Mouse (Mus musculus) MEL (cell line): ENCODE results near the gene Tmem214. TPM values are rescaled to one million over a fixed set of nuclear protein-coding genes. Genes with fewer than 3 reads are reported as not detected.

Experiments
- DNase-seq: peaks from one replicate; pipeline ENCODE4 v3.0.0; 2011; ENCODE audit warnings: low read depth, low spot score
- H3K27ac ChIP-seq: 2 replicates; pipeline ENCODE4 v1.5.1; 2012; ENCODE audit warnings: low read depth, mild to moderate bottlenecking, control low read depth, low read length, moderate library complexity; ENCODE audit not compliant: control insufficient read depth
- H3K27me3 ChIP-seq, 2 experiments: fragments of 150-350 bp in 1 of 2; sonication (generic) in 1 of 2; 2 replicates each; pipeline ENCODE4 v1.6.1; 2012; ENCODE audit warnings: low read length in 2 of 2, mild to moderate bottlenecking in 2 of 2, improper control_type of control experiment in 1 of 2, moderate library complexity in 1 of 2; ENCODE audit not compliant: insufficient read depth in 2 of 2, control insufficient read depth in 1 of 2
- H3K36me3 ChIP-seq, 2 experiments: 2 replicates each; pipeline ENCODE4 v1.6.1; 2012 to 2014; ENCODE audit warnings: low read length in 2 of 2, improper control_type of control experiment in 1 of 2, inconsistent platforms in 1 of 2, mild to moderate bottlenecking in 1 of 2; ENCODE audit not compliant: insufficient read depth in 2 of 2, control insufficient read depth in 1 of 2
- H3K4me1 ChIP-seq, 2 experiments: fragments of 150-350 bp in 1 of 2; sonication (generic) in 1 of 2; 2 replicates each; pipeline ENCODE4 v1.6.1; 2012; ENCODE audit warnings: low read length in 2 of 2, improper control_type of control experiment in 1 of 2, mild to moderate bottlenecking in 1 of 2; ENCODE audit not compliant: insufficient read depth in 2 of 2, control insufficient read depth in 1 of 2
- H3K4me3 ChIP-seq, 2 experiments: fragments of 150-350 bp in 1 of 2; sonication (generic) in 1 of 2; 2 replicates each; pipeline ENCODE4 v1.5.1; 2012; ENCODE audit warnings: low read depth in 2 of 2, low read length in 2 of 2, mild to moderate bottlenecking in 2 of 2, moderate library complexity in 2 of 2, control low read depth in 1 of 2, improper control_type of control experiment in 1 of 2; ENCODE audit not compliant: control insufficient read depth in 1 of 2, insufficient read depth in 1 of 2
- H3K79me2 ChIP-seq: 2 replicates; pipeline ENCODE4 v1.6.1; 2012; ENCODE audit warnings: mild to moderate bottlenecking, low read length, moderate library complexity; ENCODE audit not compliant: control insufficient read depth, poor library complexity, insufficient read depth
- H3K9ac ChIP-seq: 2 replicates; pipeline ENCODE4 v1.6.1; 2012; ENCODE audit warnings: low read depth, mild to moderate bottlenecking, control low read depth, low read length, moderate library complexity; ENCODE audit not compliant: control insufficient read depth, poor library complexity, severe bottlenecking
- H3K9me3 ChIP-seq: fragments of 150-350 bp; sonication (generic); replicated peaks from 2 replicates; pipeline ENCODE4 v1.6.1; 2012; ENCODE audit warnings: mild to moderate bottlenecking, low read length, improper control_type of control experiment, moderate library complexity; ENCODE audit not compliant: insufficient read depth
- BHLHE40 ChIP-seq: IDR thresholded peaks from 2 replicates; pipeline ENCODE4 v1.6.1; 2012; ENCODE audit warnings: low read depth, mild to moderate bottlenecking, inconsistent platforms, low read length, improper control_type of control experiment, borderline replicate concordance
- CHD1 ChIP-seq: IDR thresholded peaks from 2 replicates; pipeline ENCODE4 v1.6.1; 2012; ENCODE audit warnings: low read depth, mild to moderate bottlenecking, inconsistent platforms, low read length, improper control_type of control experiment
- CHD2 ChIP-seq: IDR thresholded peaks from 2 replicates; pipeline ENCODE4 v1.6.1; 2011; ENCODE audit warnings: low read length, improper control_type of control experiment
- ELF1 ChIP-seq: IDR thresholded peaks from 2 replicates; pipeline ENCODE4 v1.6.1; 2014; ENCODE audit warnings: low read depth, mild to moderate bottlenecking, inconsistent platforms, low read length, improper control_type of control experiment, moderate library complexity
- GABPA ChIP-seq: IDR thresholded peaks from 2 replicates; pipeline ENCODE4 v1.6.1; 2012; ENCODE audit warnings: low read depth, mild to moderate bottlenecking, inconsistent platforms, low read length, improper control_type of control experiment, moderate library complexity
- HCFC1 ChIP-seq: IDR thresholded peaks from 2 replicates; pipeline ENCODE4 v1.6.1; 2012; ENCODE audit warnings: low read depth, mild to moderate bottlenecking, inconsistent platforms, low read length, improper control_type of control experiment, moderate library complexity
- JUND ChIP-seq: IDR thresholded peaks from 2 replicates; pipeline ENCODE4 v1.6.1; 2011; ENCODE audit warnings: low read depth, mild to moderate bottlenecking, improper control_type of control experiment, low read length
- MAX ChIP-seq: IDR thresholded peaks from 2 replicates; pipeline ENCODE4 v1.6.1; 2011; ENCODE audit warnings: low read length, improper control_type of control experiment
- MAZ ChIP-seq: IDR thresholded peaks from 2 replicates; pipeline ENCODE4 v1.6.1; 2012; ENCODE audit warnings: low read depth, mild to moderate bottlenecking, inconsistent platforms, low read length, improper control_type of control experiment
- MXI1 ChIP-seq: IDR thresholded peaks from 2 replicates; pipeline ENCODE4 v1.6.1; 2011; ENCODE audit warnings: mild to moderate bottlenecking, low read depth, low read length, improper control_type of control experiment
- MYC ChIP-seq: IDR thresholded peaks from 2 replicates; pipeline ENCODE4 v1.6.1; 2011; ENCODE audit warnings: low read depth, mild to moderate bottlenecking, low read length, improper control_type of control experiment, moderate library complexity
- NELFE ChIP-seq: IDR thresholded peaks from 2 replicates; pipeline ENCODE4 v1.6.1; 2011; ENCODE audit warnings: low read depth, low read length, improper control_type of control experiment
- POLR2A ChIP-seq, 2 experiments: IDR thresholded peaks; 2 replicates each; pipeline ENCODE4 v1.6.1; 2011 to 2012; ENCODE audit warnings: low read length in 2 of 2, mild to moderate bottlenecking in 2 of 2, control low read depth in 1 of 2, improper control_type of control experiment in 1 of 2, low read depth in 1 of 2, moderate library complexity in 1 of 2; ENCODE audit not compliant: control insufficient read depth in 1 of 2, insufficient read depth in 1 of 2, poor library complexity in 1 of 2
- POLR2AphosphoS2 ChIP-seq: IDR thresholded peaks from 2 replicates; pipeline ENCODE4 v1.6.1; 2011; ENCODE audit warnings: low read length, improper control_type of control experiment
- POLR2AphosphoS5 ChIP-seq: IDR thresholded peaks from 2 replicates; pipeline ENCODE4 v1.6.1; 2012; ENCODE audit warnings: low read depth, borderline replicate concordance, mild to moderate bottlenecking, inconsistent platforms, low read length, moderate library complexity, mixed read lengths
- SIN3A ChIP-seq: IDR thresholded peaks from 2 replicates; pipeline ENCODE4 v1.6.1; 2012; ENCODE audit warnings: low read length, improper control_type of control experiment, inconsistent platforms
- TCF12 ChIP-seq: IDR thresholded peaks from 2 replicates; pipeline ENCODE4 v1.6.1; 2014; ENCODE audit warnings: low read depth, mild to moderate bottlenecking, inconsistent platforms, low read length, improper control_type of control experiment, moderate library complexity
- USF1 ChIP-seq: IDR thresholded peaks from 2 replicates; pipeline ENCODE4 v1.6.1; 2014; ENCODE audit warnings: low read depth, mild to moderate bottlenecking, inconsistent platforms, low read length, improper control_type of control experiment, moderate library complexity
- USF2 ChIP-seq, 2 experiments: IDR thresholded peaks; 2 replicates each; pipeline ENCODE4 v1.6.1; 2011 to 2012; ENCODE audit warnings: improper control_type of control experiment in 2 of 2, low read length in 2 of 2, borderline replicate concordance in 1 of 2, inconsistent platforms in 1 of 2, low read depth in 1 of 2, mild to moderate bottlenecking in 1 of 2; ENCODE audit not compliant: insufficient read depth in 1 of 2
- ZC3H11A ChIP-seq: IDR thresholded peaks from 2 replicates; pipeline ENCODE4 v1.6.1; 2012; ENCODE audit warnings: low read depth, mild to moderate bottlenecking, inconsistent platforms, low read length, improper control_type of control experiment
- ZKSCAN1 ChIP-seq: IDR thresholded peaks from 2 replicates; pipeline ENCODE4 v1.6.1; 2012; ENCODE audit warnings: low read depth, mild to moderate bottlenecking, inconsistent platforms, low read length, improper control_type of control experiment, moderate library complexity
- ZNF384 ChIP-seq: IDR thresholded peaks from 2 replicates; pipeline ENCODE4 v1.6.1; 2012; ENCODE audit warnings: low read depth, mild to moderate bottlenecking, inconsistent platforms, low read length, improper control_type of control experiment
- polyA plus RNA-seq, 2 experiments: library from polyadenylated mRNA; stranded (reverse) in 1 of 2; unstranded in 1 of 2; fragments of >175 nt in 1 of 2; fragments of >200 nt in 1 of 2; gene quantifications; 2 replicates each; pipeline versions ENCODE4 v1.2.1 to v1.2.4; 2012; ENCODE audit warnings: low replicate concordance in 2 of 2, low read depth in 1 of 2; ENCODE audit not compliant: insufficient read length in 2 of 2, insufficient read depth in 1 of 2, missing spikeins in 1 of 2
- total RNA-seq: library from RNA; depleted of rRNA; stranded (reverse); fragments of 300-350 nt; gene quantifications from 2 replicates; pipeline ENCODE4 v1.2.3, GENCODE M21; 2012

Gene Tmem214
- total and polyA plus RNA-seq, 3 experiments = 50.5 to 170 (median 101) TPM

- Histone ChIP-seq H3K79me2 (peaks cover 14% of the 10 kb centered on the region), H3K4me3 (peak overlapping the region; percentile 60 to 89), H3K9me3 (no peaks in the 10 kb centered on the region), H3K9ac (peak overlapping the region; percentile 56), H3K27me3 (no peaks in the 10 kb centered on the region), H3K4me1 (peaks cover 13 to 28% of the 10 kb centered on the region in 2 experiments), H3K36me3 (peaks cover 0 to 16% of the 10 kb centered on the region in 2 experiments; a peak in 2 of 4 replicates), H3K27ac (no peak overlapping the region)
- TF ChIP-seq CHD2 = peak; percentile 14; the same call in 1 of the 2 replicates
- TF ChIP-seq MYC = 0 out of 2 replicates have a peak, but pooled peaks have one; percentile 36
- TF ChIP-seq ELF1 = no peak
- 0 out of 4 replicates have a peak, but pooled peaks of 1 of the 2 experiments have one; percentile 27 for TF ChIP-seq POLR2A (IDR thresholded peaks at IDR 0.05; ENCODE audit: control insufficient read depth in 1 of 2, insufficient read depth in 1 of 2, low read depth in 1 of 2, low read length in 2 of 2, poor library complexity in 1 of 2)
- DNase-seq = no peak
Measured at GRCm38 (mm10) chr5:30919831-30920614, 52.2 kb downstream of the Tmem214 start.

- Histone ChIP-seq H3K4me3 (peak overlapping the region; percentile 60 to 89), H3K4me1 (peaks cover 9 to 22% of the 10 kb centered on the region in 2 experiments), H3K9me3 (no peaks in the 10 kb centered on the region), H3K9ac (peak overlapping the region; percentile 56), H3K27ac (no peak overlapping the region; the same call in 1 of the 2 replicates), H3K27me3 (no peaks in the 10 kb centered on the region), H3K36me3 (peaks cover 0 to 10% of the 10 kb centered on the region in 2 experiments; a peak in 2 of 4 replicates), H3K79me2 (peaks cover 14% of the 10 kb centered on the region)
- peak; percentile 78 for DNase-seq
- TF ChIP-seq MAX (peak; percentile 55; the same call in 1 of the 2 replicates), ZC3H11A (no peak), POLR2AphosphoS5 (no peak; the same call in 1 of the 2 replicates), GABPA (no peak), ZKSCAN1 (no peak), USF2 (IDR thresholded peaks at IDR 0.05; ENCODE audit: borderline replicate concordance in 1 of 2, insufficient read depth in 1 of 2, low read depth in 1 of 2, low read length in 2 of 2) (no peak), HCFC1 (peak; percentile 26; the same call in 1 of the 2 replicates), USF1 (no peak), ZNF384 (no peak), JUND (no peak), TCF12 (no peak), MXI1 (peak; percentile 74), POLR2AphosphoS2 (no peak), MAZ (no peak; the same call in 1 of the 2 replicates), BHLHE40 (no peak; the same call in 1 of the 2 replicates), NELFE (peak; percentile 38), SIN3A (peak; percentile 28; the same call in 1 of the 2 replicates), CHD1 (no peak)
Measured at GRCm38 (mm10) chr5:30920621-30921020, 52.8 kb downstream of the Tmem214 start.
